Mouse (Mus musculus): ENCODE measurements at regions not wholly inside any gene's neighbourhood (a gene's known extent, or its start where the extent isn't known, plus 50 kb on each side); places are given as distances from the start of the nearest gene placed in this dataset.

- Histone ChIP-seq H3K27me3 (ENCODE audit: insufficient read depth, low read length) (no peaks in the 10 kb centered on the region), H3K4me1 (replicated peaks; ENCODE audit: low read depth, low read length) (no peaks in the 10 kb centered on the region), H3K36me3 (ENCODE audit: insufficient read depth, low read length) (no peaks in the 10 kb centered on the region), H3K4me3 (replicated peaks; ENCODE audit: low read length) (no peak overlapping the region), H3K9me3 (ENCODE audit: low read length) (no peaks in the 10 kb centered on the region)
- TF ChIP-seq POU5F1 (IDR thresholded peaks at IDR 0.05; ENCODE audit: borderline replicate concordance, low read length) (no peak), NANOG (IDR thresholded peaks at IDR 0.05; ENCODE audit: borderline replicate concordance, low read length) (no peak), CTCF (conservative IDR thresholded peaks at IDR 0.05; ENCODE audit: low read length) (no peak)
These were observed 193.4 kb upstream of the Kdm8 start for GRCm38 (mm10) chr7:125250970-125251585.

- Histone ChIP-seq H3K4me1 (replicated peaks; ENCODE audit: low read depth, low read length) (no peaks in the 10 kb centered on the region), H3K27me3 (ENCODE audit: insufficient read depth, low read length) (no peaks in the 10 kb centered on the region), H3K9me3 (ENCODE audit: low read length) (no peaks in the 10 kb centered on the region), H3K36me3 (ENCODE audit: insufficient read depth, low read length) (no peaks in the 10 kb centered on the region), H3K4me3 (replicated peaks; ENCODE audit: low read length) (no peak overlapping the region)
- TF ChIP-seq POU5F1 (IDR thresholded peaks at IDR 0.05; ENCODE audit: borderline replicate concordance, low read length) (no peak), CTCF (conservative IDR thresholded peaks at IDR 0.05; ENCODE audit: low read length) (no peak)
These were observed 190.2 kb upstream of the Kdm8 start for GRCm38 (mm10) chr7:125254302-125254701.

- TF ChIP-seq POU5F1 (IDR thresholded peaks at IDR 0.05; ENCODE audit: borderline replicate concordance, low read length) (no peak), CTCF (conservative IDR thresholded peaks at IDR 0.05; ENCODE audit: low read length) (no peak), NANOG (IDR thresholded peaks at IDR 0.05; ENCODE audit: borderline replicate concordance, low read length) (no peak)
- Histone ChIP-seq H3K4me1 (replicated peaks; ENCODE audit: low read depth, low read length) (no peaks in the 10 kb centered on the region), H3K27me3 (ENCODE audit: insufficient read depth, low read length) (no peaks in the 10 kb centered on the region), H3K4me3 (replicated peaks; ENCODE audit: low read length) (no peak overlapping the region), H3K36me3 (ENCODE audit: insufficient read depth, low read length) (no peaks in the 10 kb centered on the region), H3K9me3 (ENCODE audit: low read length) (no peaks in the 10 kb centered on the region)
These were observed 185.5 kb upstream of the Kdm8 start for GRCm38 (mm10) chr7:125259016-125259415.

- Histone ChIP-seq H3K9me3 (ENCODE audit: low read length) (no peaks in the 10 kb centered on the region), H3K27me3 (ENCODE audit: insufficient read depth, low read length) (no peaks in the 10 kb centered on the region), H3K4me3 (replicated peaks; ENCODE audit: low read length) (no peak overlapping the region), H3K36me3 (ENCODE audit: insufficient read depth, low read length) (no peaks in the 10 kb centered on the region), H3K4me1 (replicated peaks; ENCODE audit: low read depth, low read length) (no peaks in the 10 kb centered on the region)
- no peak for TF ChIP-seq NANOG (IDR thresholded peaks at IDR 0.05; ENCODE audit: borderline replicate concordance, low read length)
- TF ChIP-seq CTCF (conservative IDR thresholded peaks at IDR 0.05; ENCODE audit: low read length), result no peak
- TF ChIP-seq POU5F1 (IDR thresholded peaks at IDR 0.05; ENCODE audit: borderline replicate concordance, low read length), result no peak
These were observed 182.3 kb upstream of the Kdm8 start for GRCm38 (mm10) chr7:125262133-125262532.

- H3K36me3 ChIP-seq (ENCODE audit: insufficient read depth, low read length), result no peaks in the 10 kb centered on the region
These were observed 181.7 kb upstream of the Kdm8 start for GRCm38 (mm10) chr7:125262672-125263365.

GRCm38 (mm10) chr7:125263756-125264155, 180.7 kb upstream of the Kdm8 start:
- H3K36me3 ChIP-seq (ENCODE audit: insufficient read depth, low read length), result no peaks in the 10 kb centered on the region
- no peaks in the 10 kb centered on the region for H3K27me3 ChIP-seq (ENCODE audit: insufficient read depth, low read length)
- no peaks in the 10 kb centered on the region for H3K4me1 ChIP-seq (replicated peaks; ENCODE audit: low read depth, low read length)
- no peak overlapping the region for H3K4me3 ChIP-seq (replicated peaks; ENCODE audit: low read length)
- TF ChIP-seq NANOG (IDR thresholded peaks at IDR 0.05; ENCODE audit: borderline replicate concordance, low read length) (no peak), POU5F1 (IDR thresholded peaks at IDR 0.05; ENCODE audit: borderline replicate concordance, low read length) (no peak), CTCF (conservative IDR thresholded peaks at IDR 0.05; ENCODE audit: low read length) (peak; percentile 49)
- no peaks in the 10 kb centered on the region for H3K9me3 ChIP-seq (ENCODE audit: low read length)

More at GRCm38 (mm10) chr7:125262672-125263365, 181.7 kb upstream of the Kdm8 start:
- TF ChIP-seq POU5F1 (IDR thresholded peaks at IDR 0.05; ENCODE audit: borderline replicate concordance, low read length) (no peak), NANOG (IDR thresholded peaks at IDR 0.05; ENCODE audit: borderline replicate concordance, low read length) (no peak), CTCF (conservative IDR thresholded peaks at IDR 0.05; ENCODE audit: low read length) (no peak)
- Histone ChIP-seq H3K9me3 (ENCODE audit: low read length) (no peaks in the 10 kb centered on the region), H3K4me3 (replicated peaks; ENCODE audit: low read length) (no peak overlapping the region), H3K27me3 (ENCODE audit: insufficient read depth, low read length) (no peaks in the 10 kb centered on the region), H3K4me1 (replicated peaks; ENCODE audit: low read depth, low read length) (no peaks in the 10 kb centered on the region)

GRCm38 (mm10) chr7:125270711-125271110, 173.8 kb upstream of the Kdm8 start:
- Histone ChIP-seq H3K27me3 (ENCODE audit: insufficient read depth, low read length) (no peaks in the 10 kb centered on the region; the same call in 1 of the 2 replicates), H3K9me3 (ENCODE audit: low read length) (no peaks in the 10 kb centered on the region), H3K4me3 (replicated peaks; ENCODE audit: low read length) (no peak overlapping the region), H3K36me3 (ENCODE audit: insufficient read depth, low read length) (no peaks in the 10 kb centered on the region), H3K4me1 (replicated peaks; ENCODE audit: low read depth, low read length) (no peaks in the 10 kb centered on the region)
- TF ChIP-seq NANOG (IDR thresholded peaks at IDR 0.05; ENCODE audit: borderline replicate concordance, low read length) (no peak), POU5F1 (IDR thresholded peaks at IDR 0.05; ENCODE audit: borderline replicate concordance, low read length) (no peak), CTCF (conservative IDR thresholded peaks at IDR 0.05; ENCODE audit: low read length) (no peak)

GRCm38 (mm10) chr7:125271356-125271755, 173.1 kb upstream of the Kdm8 start:
- Histone ChIP-seq H3K9me3 (ENCODE audit: low read length) (no peaks in the 10 kb centered on the region), H3K4me3 (replicated peaks; ENCODE audit: low read length) (no peak overlapping the region), H3K4me1 (replicated peaks; ENCODE audit: low read depth, low read length) (no peaks in the 10 kb centered on the region), H3K36me3 (ENCODE audit: insufficient read depth, low read length) (no peaks in the 10 kb centered on the region), H3K27me3 (ENCODE audit: insufficient read depth, low read length) (no peaks in the 10 kb centered on the region; the same call in 1 of the 2 replicates)
- TF ChIP-seq POU5F1 (IDR thresholded peaks at IDR 0.05; ENCODE audit: borderline replicate concordance, low read length), result no peak
- no peak for TF ChIP-seq CTCF (conservative IDR thresholded peaks at IDR 0.05; ENCODE audit: low read length)
- TF ChIP-seq NANOG (IDR thresholded peaks at IDR 0.05; ENCODE audit: borderline replicate concordance, low read length), result no peak
